Mouse (Mus musculus) testis, adult 2 months (tissue): Measurements from ENCODE around the gene Tmem184a. TPM values are rescaled to one million over a fixed set of nuclear protein-coding genes. Genes with fewer than 3 reads are reported as not detected.

Source experiments
- H3K27ac ChIP-seq: fragments of 200-500 bp; 2 replicates; pipeline ENCODE4 v1.5.1; 2012; ENCODE audit warnings: low read depth, low read length; ENCODE audit not compliant: control insufficient read depth, insufficient read depth
- H3K27me3 ChIP-seq: fragments of 200-500 bp; 2 replicates; pipeline ENCODE4 v1.6.1; 2012; ENCODE audit warnings: mild to moderate bottlenecking, low read length, moderate library complexity; ENCODE audit not compliant: control insufficient read depth, insufficient read depth
- H3K36me3 ChIP-seq: fragments of 200-500 bp; 2 replicates; pipeline ENCODE4 v1.6.1; 2012; ENCODE audit warnings: mild to moderate bottlenecking, low read length; ENCODE audit not compliant: control insufficient read depth, insufficient read depth
- H3K4me1 ChIP-seq: fragments of 200-500 bp; 2 replicates; pipeline ENCODE4 v1.6.1; 2012; ENCODE audit warnings: low read length; ENCODE audit not compliant: control insufficient read depth, insufficient read depth
- H3K4me3 ChIP-seq: fragments of 200-500 bp; 2 replicates; pipeline ENCODE4 v1.5.1; 2012; ENCODE audit warnings: low read depth, mild to moderate bottlenecking, low read length, moderate library complexity, mixed read lengths; ENCODE audit not compliant: control insufficient read depth
- CTCF ChIP-seq: fragments of 200-500 bp; IDR thresholded peaks from 2 replicates; pipeline ENCODE4 v1.5.1; 2012; ENCODE audit warnings: low read depth, mild to moderate bottlenecking, inconsistent platforms, low read length, moderate library complexity; ENCODE audit not compliant: control insufficient read depth, insufficient read depth, insufficient replicate concordance
- POLR2A ChIP-seq: fragments of 200-500 bp; IDR thresholded peaks from 2 replicates; pipeline ENCODE4 v1.6.1; 2012; ENCODE audit warnings: low read depth, mild to moderate bottlenecking, inconsistent platforms, low read length, moderate library complexity; ENCODE audit not compliant: control insufficient read depth
- polyA plus RNA-seq: library from polyadenylated mRNA; depleted of rRNA; stranded (reverse); fragments of >200 nt; gene quantifications from 2 replicates; pipeline ENCODE4 v1.2.3, GENCODE M21; 2012; rRNA removed

Tmem184a gene
- 138 and 204 TPM in 2 replicates for polyA plus RNA-seq

DNA sequence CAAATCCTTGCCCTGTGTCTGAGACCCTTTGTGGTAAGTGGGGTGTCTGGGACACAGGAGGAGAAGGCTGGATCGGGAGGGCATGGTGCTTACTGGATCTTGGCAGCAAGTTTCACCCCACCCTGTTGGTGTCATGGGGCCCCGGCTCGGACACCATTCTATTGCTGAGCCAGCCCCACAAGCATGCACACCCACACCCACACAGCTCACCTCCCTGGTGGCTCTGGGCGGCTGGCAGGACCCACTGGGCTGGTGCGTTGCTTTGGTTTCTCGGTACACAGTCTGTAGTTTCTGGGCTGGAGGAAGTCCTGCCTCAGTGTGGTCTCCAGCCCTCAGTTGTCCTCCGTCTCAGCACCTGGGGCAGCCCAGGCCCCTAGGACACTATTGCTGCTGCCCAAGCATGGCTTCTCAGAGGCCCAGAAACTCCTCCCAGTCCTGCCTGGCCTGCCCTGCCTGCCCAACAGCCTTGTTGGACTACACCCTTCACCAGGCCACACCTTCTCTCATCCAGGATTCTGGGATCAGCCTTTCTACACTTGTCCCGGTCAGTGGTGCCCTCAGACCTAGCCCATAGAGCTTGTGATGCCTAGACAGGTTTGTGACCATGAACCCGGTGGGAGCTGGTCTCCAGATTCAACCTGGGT lies at the start of gene Tmem184a:
Gene Tmem184a, minus strand, starts transcription at position 380 of the 644 bp plus-strand sequence.
- Histone ChIP-seq H3K27me3 (no peaks in the 10 kb centered on the region), H3K36me3 (peaks cover 1% of the 10 kb centered on the region), H3K4me3 (no peak within 1 kb of the TSS), H3K4me1 (no peaks in the 10 kb centered on the region), H3K27ac (no peak within 1 kb of the TSS)
- TF ChIP-seq CTCF (no peak), POLR2A (no peak)

DNA sequence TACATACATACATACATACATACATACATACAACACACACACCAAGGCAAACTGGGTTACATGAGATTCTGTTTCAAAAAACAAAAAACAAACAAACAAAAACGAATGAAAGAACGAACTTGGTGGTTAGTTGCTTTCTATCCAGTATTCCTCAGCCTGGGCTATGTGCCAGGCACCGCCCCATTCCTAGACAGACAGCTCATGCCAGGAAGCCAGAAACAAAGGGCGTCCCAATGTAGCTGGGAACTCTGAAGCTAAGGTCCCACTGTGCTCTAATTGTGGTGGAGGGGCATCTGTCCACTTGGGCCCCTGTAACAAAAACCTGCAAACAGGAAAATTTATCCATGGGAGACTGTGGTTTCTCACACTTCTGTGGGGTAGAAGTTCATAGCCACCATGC lies 43.0 kb upstream of the Tmem184a start:
- no peaks in the 10 kb centered on the region for H3K36me3 ChIP-seq
- no peaks in the 10 kb centered on the region for H3K4me1 ChIP-seq
- H3K27me3 ChIP-seq, result no peaks in the 10 kb centered on the region
- no peak overlapping the region for H3K27ac ChIP-seq
- TF ChIP-seq POLR2A (no peak), CTCF (no peak)
- no peak overlapping the region for H3K4me3 ChIP-seq

DNA sequence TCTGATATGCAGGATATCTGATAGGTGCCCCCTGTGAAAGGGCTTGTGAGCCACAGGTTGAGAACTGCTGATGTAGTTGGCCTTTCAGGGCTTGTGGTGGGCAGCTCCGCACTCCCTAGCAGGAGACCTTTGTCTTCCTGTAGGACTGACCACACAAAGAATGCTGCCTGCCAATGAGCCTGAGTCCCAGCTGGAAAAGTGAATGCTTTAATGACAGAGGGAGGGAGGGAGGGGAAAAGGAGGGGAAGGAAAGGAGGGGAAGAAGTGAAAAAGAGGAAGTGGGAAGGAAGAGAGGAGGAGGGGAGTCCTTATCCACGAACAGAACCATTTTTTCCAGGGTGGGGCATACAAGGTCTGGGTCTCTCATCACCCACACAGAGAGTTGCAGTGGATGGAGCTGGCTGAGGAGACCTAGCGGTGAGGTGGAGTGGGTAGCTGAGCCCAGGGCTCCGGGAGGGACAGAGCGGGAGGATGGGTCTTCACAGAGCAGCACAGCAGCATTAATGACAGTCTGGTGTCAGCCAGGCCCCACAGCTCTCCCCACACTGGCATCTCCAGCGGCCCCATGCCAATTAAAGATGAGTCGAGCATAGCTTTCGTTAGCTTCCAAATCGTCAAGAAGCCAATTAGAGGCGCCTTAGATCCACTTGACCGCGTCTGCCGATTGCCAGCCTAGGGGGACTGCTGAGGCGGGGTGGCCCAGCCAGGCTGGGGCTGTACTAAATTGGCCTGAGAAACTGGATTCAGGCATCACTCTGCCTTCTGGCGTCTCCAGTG lies 40.8 kb upstream of the Tmem184a start:
- H3K27me3 ChIP-seq, result no peaks in the 10 kb centered on the region
- no peaks in the 10 kb centered on the region for H3K36me3 ChIP-seq
- H3K4me3 ChIP-seq, result no peak overlapping the region
- H3K4me1 ChIP-seq, result no peaks in the 10 kb centered on the region
- TF ChIP-seq POLR2A, result no peak
- TF ChIP-seq CTCF, result no peak
- H3K27ac ChIP-seq, result no peak overlapping the region

GRCm38 (mm10) chr5:139849626-139850320 lies 30.1 kb upstream of the Tmem184a start:
- Histone ChIP-seq H3K27me3 (no peaks in the 10 kb centered on the region), H3K4me1 (peaks cover 4% of the 10 kb centered on the region), H3K4me3 (no peak overlapping the region), H3K36me3 (no peaks in the 10 kb centered on the region), H3K27ac (no peak overlapping the region)
- no peak for TF ChIP-seq CTCF
- no peak for TF ChIP-seq POLR2A

- Histone ChIP-seq H3K27ac (no peak overlapping the region), H3K4me3 (no peak overlapping the region), H3K4me1 (no peaks in the 10 kb centered on the region), H3K36me3 (no peaks in the 10 kb centered on the region), H3K27me3 (no peaks in the 10 kb centered on the region)
- no peak for TF ChIP-seq CTCF
- no peak for TF ChIP-seq POLR2A
Observed at GRCm38 (mm10) chr5:139839142-139839541, 19.4 kb upstream of the Tmem184a start.

GRCm38 (mm10) chr5:139838476-139838892 lies 18.8 kb upstream of the Tmem184a start:
- Histone ChIP-seq H3K4me3 (no peak overlapping the region), H3K4me1 (no peaks in the 10 kb centered on the region), H3K27ac (no peak overlapping the region), H3K36me3 (no peaks in the 10 kb centered on the region), H3K27me3 (no peaks in the 10 kb centered on the region)
- no peak for TF ChIP-seq POLR2A
- TF ChIP-seq CTCF, result no peak

DNA sequence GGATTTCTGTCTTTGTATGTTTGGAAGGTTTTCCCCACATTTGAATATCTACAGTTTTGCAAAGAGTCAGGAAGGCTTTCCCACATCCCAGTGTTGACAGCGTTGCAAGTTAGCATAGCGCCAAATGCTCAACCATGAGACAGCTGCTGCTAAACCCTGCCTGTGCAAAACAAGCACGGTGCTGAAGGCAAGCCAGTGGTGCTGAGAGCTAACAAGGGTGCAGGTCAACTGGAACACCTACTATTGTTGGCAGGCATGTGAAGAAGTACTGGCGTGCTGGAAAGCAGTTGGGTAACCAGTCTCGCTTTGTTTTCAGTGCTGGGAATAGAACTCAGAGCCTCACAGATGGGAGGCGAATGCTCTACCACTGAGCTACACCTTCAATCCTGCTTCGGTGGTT lies 16.0 kb upstream of the Tmem184a start:
- TF ChIP-seq POLR2A (no peak), CTCF (no peak)
- no peaks in the 10 kb centered on the region for H3K36me3 ChIP-seq
- H3K4me1 ChIP-seq, result no peaks in the 10 kb centered on the region
- H3K4me3 ChIP-seq, result no peak overlapping the region
- H3K27ac ChIP-seq, result no peak overlapping the region
- H3K27me3 ChIP-seq, result no peaks in the 10 kb centered on the region
